In genomic region chr5:120502675-120503143, GRCm38 (mm10) we compare ENCODE assay signal across 8 mouse cellular contexts. TPM values are rescaled to one million over a fixed set of nuclear protein-coding genes. Genes with fewer than 3 reads are reported as not detected.
DNase-seq lines count a peak whose midpoint lies in the region; ATAC-seq and TF ChIP-seq lines count a peak whose summit lies in the region.

No protein-coding gene starts in this region.

- WGBS in heart, postnatal 0 days, result 4% methylated on average over 12 of the region's 12 CpGs
- WGBS in forebrain, embryonic 15.5 days, result 6% methylated on average over 12 of the region's 12 CpGs

- peaks cover 13% of the 10 kb centered on the region for H3K79me2 ChIP-seq in MEL (ENCODE audit: control insufficient read depth, insufficient read depth, low read length, poor library complexity)

- H3K4me2 ChIP-seq in heart, postnatal 0 days (ENCODE audit: low read depth, low read length), result peak overlapping the region; percentile 98
- peak overlapping the region; percentile 94 for H3K4me2 ChIP-seq in forebrain, embryonic 15.5 days (replicated peaks)

- no peak for TF ChIP-seq EP300 in heart, postnatal 0 days (IDR thresholded peaks at IDR 0.05; ENCODE audit: low read depth)
- TF ChIP-seq EP300 in MEL (IDR thresholded peaks at IDR 0.05; ENCODE audit: low read depth in 1 of 2, low read length in 2 of 2), result no peak

- ATAC-seq in heart, postnatal 0 days (ENCODE audit: insufficient read depth, low read depth), result no peak
- ATAC-seq in forebrain, embryonic 15.5 days (replicated peaks), result no peak
- ATAC-seq in megakaryocyte progenitor cell, adult 5-6 weeks (replicated peaks; ENCODE audit: poor library complexity), result peak; percentile 7; the same call in 1 of the 2 replicates

- no peaks in the 10 kb centered on the region for H3K27me3 ChIP-seq in heart, postnatal 0 days (ENCODE audit: control insufficient read depth, insufficient read depth, low read length)
- H3K27me3 ChIP-seq in MEL (ENCODE audit: control insufficient read depth in 1 of 2, insufficient read depth in 2 of 2, low read length in 2 of 2), result no peaks in the 10 kb centered on the region
- H3K27me3 ChIP-seq in forebrain, embryonic 15.5 days, result no peaks in the 10 kb centered on the region

- H3K4me1 ChIP-seq in heart, postnatal 0 days (ENCODE audit: control insufficient read depth, insufficient read depth), result peaks cover 15% of the 10 kb centered on the region
- H3K4me1 ChIP-seq in MEL (ENCODE audit: control insufficient read depth in 1 of 2, insufficient read depth in 2 of 2, low read length in 2 of 2), result peaks cover 0 to 10% of the 10 kb centered on the region in 2 experiments
- peaks cover 19% of the 10 kb centered on the region for H3K4me1 ChIP-seq in forebrain, embryonic 15.5 days

- no peak for TF ChIP-seq RAD21 in MEL (IDR thresholded peaks at IDR 0.05; ENCODE audit: low read depth, low read length)

- peak overlapping the region; percentile 83 for H3K9ac ChIP-seq in heart, postnatal 0 days (replicated peaks; ENCODE audit: low read depth, low read length)
- H3K9ac ChIP-seq in MEL (ENCODE audit: control insufficient read depth, low read depth, low read length, poor library complexity, severe bottlenecking), result peak overlapping the region; percentile 88
- H3K9ac ChIP-seq in forebrain, embryonic 15.5 days (replicated peaks), result peak overlapping the region; percentile 83

- TF ChIP-seq POLR2A in MEL (IDR thresholded peaks at IDR 0.05; ENCODE audit: control insufficient read depth in 1 of 2, insufficient read depth in 1 of 2, low read depth in 1 of 2, low read length in 2 of 2, poor library complexity in 1 of 2), result no peak

- no peak for DNase-seq in heart, postnatal 0 days (ENCODE audit: low spot score)
- DNase-seq in heart, adult 18-20 months, result no peak
- DNase-seq in MEL (ENCODE audit: low read depth, low spot score), result peak; percentile 47
- no peak for DNase-seq in adrenal gland, adult 2 months
- no peak for DNase-seq in thymus, postnatal 14 days
- no peak for DNase-seq in testis, postnatal 10 days (ENCODE audit: low spot score)

- peak overlapping the region; percentile 31 for H3K27ac ChIP-seq in heart, postnatal 0 days (ENCODE audit: low read depth)
- H3K27ac ChIP-seq in MEL (ENCODE audit: control insufficient read depth, low read depth, low read length), result no peak overlapping the region
- no peak overlapping the region for H3K27ac ChIP-seq in forebrain, embryonic 15.5 days (replicated peaks)

- peak overlapping the region; percentile 93 for H3K4me3 ChIP-seq in heart, postnatal 0 days (ENCODE audit: low read depth, low read length)
- H3K4me3 ChIP-seq in MEL (ENCODE audit: control insufficient read depth in 1 of 2, insufficient read depth in 1 of 2, low read depth in 2 of 2, low read length in 2 of 2), result peak overlapping the region; percentile 83 to 98
- peak overlapping the region; percentile 90 for H3K4me3 ChIP-seq in forebrain, embryonic 15.5 days

- no peak for TF ChIP-seq CTCF in heart, postnatal 0 days (IDR thresholded peaks at IDR 0.05; ENCODE audit: low read depth)
- TF ChIP-seq CTCF in MEL (IDR thresholded peaks at IDR 0.05 in 2 of 3, conservative IDR thresholded peaks at IDR 0.05 in 1 of 3; ENCODE audit: control insufficient read depth in 1 of 3, insufficient read depth in 1 of 3, low read depth in 2 of 3, low read length in 3 of 3, poor library complexity in 1 of 3, severe bottlenecking in 1 of 3), result no peak

- H3K9me3 ChIP-seq in heart, postnatal 0 days (replicated peaks; ENCODE audit: control insufficient read depth, low read length), result no peaks in the 10 kb centered on the region
- no peaks in the 10 kb centered on the region for H3K9me3 ChIP-seq in MEL (replicated peaks; ENCODE audit: insufficient read depth, low read length)
- H3K9me3 ChIP-seq in forebrain, embryonic 15.5 days, result no peaks in the 10 kb centered on the region

- H3K36me3 ChIP-seq in heart, postnatal 0 days (replicated peaks; ENCODE audit: control insufficient read depth, insufficient read depth, low read length), result peaks cover 12% of the 10 kb centered on the region; the same call in 1 of the 2 replicates
- peaks cover 0 to 4% of the 10 kb centered on the region in 2 experiments; a peak in 2 of 4 replicates for H3K36me3 ChIP-seq in MEL (ENCODE audit: control insufficient read depth in 1 of 2, insufficient read depth in 2 of 2, low read length in 2 of 2)
- H3K36me3 ChIP-seq in forebrain, embryonic 15.5 days, result no peaks in the 10 kb centered on the region

TF ChIP-seq in MEL, 35 proteins besides CTCF, POLR2A, EP300 and RAD21:
- TF ChIP-seq ZMIZ1 (IDR thresholded peaks at IDR 0.05; ENCODE audit: low read depth, low read length) (no peak), SIN3A (IDR thresholded peaks at IDR 0.05; ENCODE audit: low read length) (0 out of 2 replicates have a peak, but pooled peaks have one; percentile 26)

RNA-seq across cellular contexts. Expression of gene Plbd2, which starts 0.7 kb away (rescaled TPM):
- 38.1 and 38.3 TPM in 2 replicates for total RNA-seq in heart, postnatal 0 days (2014; rRNA removed; ENCODE audit: low replicate concordance)
- polyA plus RNA-seq in heart, postnatal 0 days (2015; fragmentation: Nextera tagmentation; extraction: Ambion mirVana), result 43.9 and 47.2 TPM in 2 replicates
- 10 to 100 TPM; 47.4 to 50.3 TPM for total RNA-seq in heart, adult 18-20 months (2021)
- 9.2 and 10.1 TPM in 2 replicates for total RNA-seq in MEL (2012; rRNA removed)
- 10 to 100 TPM in 1 of 2 experiments, not detected in 1; 30.5 TPM for polyA plus RNA-seq in MEL (2012; ENCODE audit: insufficient read depth in 1 of 2, insufficient read length in 2 of 2, low read depth in 1 of 2, low replicate concordance in 2 of 2, missing spikeins in 1 of 2)
- polyA plus RNA-seq in forebrain, embryonic 15.5 days (2015; fragmentation: Nextera tagmentation; extraction: Ambion mirVana), result 24.0 and 25.6 TPM in 2 replicates
- total RNA-seq in megakaryocyte progenitor cell, adult 5-6 weeks (2015), result 8.3 and 9.8 TPM in 2 replicates
- total RNA-seq in megakaryocyte progenitor cell, adult 5-6 weeks (2017), result 6.9 and 8.7 TPM in 2 replicates
- 10 to 100 TPM; 85.2 to 91.3 TPM for total RNA-seq in adrenal gland, adult 2 months (2021)
- polyA plus RNA-seq in adrenal gland, adult 2 months (2012; rRNA removed), result 70.2 and 92.9 TPM in 2 replicates

RNA-seq across cellular contexts. Expression of gene Slc8b1, which starts 8.3 kb away (rescaled TPM):
- total RNA-seq in heart, postnatal 0 days (2014; rRNA removed; ENCODE audit: low replicate concordance), result 4.2 and 16.0 TPM in 2 replicates
- polyA plus RNA-seq in heart, postnatal 0 days (2015; fragmentation: Nextera tagmentation; extraction: Ambion mirVana), result 3.4 and 3.6 TPM in 2 replicates
- total RNA-seq in heart, adult 18-20 months (2021), result 10 to 100 TPM in 1 of 2 experiments, 1 to 10 TPM in 1; 9.5 to 11.3 TPM
- total RNA-seq in MEL (2012; rRNA removed), result 2.3 and 2.7 TPM in 2 replicates
- polyA plus RNA-seq in MEL (2012; ENCODE audit: insufficient read depth in 1 of 2, insufficient read length in 2 of 2, low read depth in 1 of 2, low replicate concordance in 2 of 2, missing spikeins in 1 of 2), result 1 to 10 TPM in 1 of 2 experiments, not detected in 1; 5.9 TPM
- polyA plus RNA-seq in forebrain, embryonic 15.5 days (2015; fragmentation: Nextera tagmentation; extraction: Ambion mirVana), result 2.2 and 2.4 TPM in 2 replicates
- total RNA-seq in megakaryocyte progenitor cell, adult 5-6 weeks (2015), result 21.1 and 23.5 TPM in 2 replicates
- total RNA-seq in megakaryocyte progenitor cell, adult 5-6 weeks (2017), result 31.8 and 32.5 TPM in 2 replicates
- 10 to 100 TPM; 25.5 to 46.3 TPM for total RNA-seq in adrenal gland, adult 2 months (2021)
- 40.1 and 49.3 TPM in 2 replicates for polyA plus RNA-seq in adrenal gland, adult 2 months (2012; rRNA removed)

RNA-seq across cellular contexts. Expression of gene Sds, which starts 26.4 kb away (rescaled TPM):
- total RNA-seq in heart, postnatal 0 days (2014; rRNA removed; ENCODE audit: low replicate concordance), result not detected in 2 replicates
- not detected in 2 replicates for polyA plus RNA-seq in heart, postnatal 0 days (2015; fragmentation: Nextera tagmentation; extraction: Ambion mirVana)
- total RNA-seq in heart, adult 18-20 months (2021), result 1 to 10 TPM in 1 of 2 experiments, under 1 TPM in 1; 0.87 to 2.4 TPM
- total RNA-seq in MEL (2012; rRNA removed), result not detected in 2 replicates
- polyA plus RNA-seq in MEL (2012; ENCODE audit: insufficient read depth in 1 of 2, insufficient read length in 2 of 2, low read depth in 1 of 2, low replicate concordance in 2 of 2, missing spikeins in 1 of 2), result under 1 TPM in 1 of 2 experiments, not detected in 1; 0.17 TPM
- not detected in 2 replicates for polyA plus RNA-seq in forebrain, embryonic 15.5 days (2015; fragmentation: Nextera tagmentation; extraction: Ambion mirVana)
- total RNA-seq in megakaryocyte progenitor cell, adult 5-6 weeks (2015), result not detected in 2 replicates
- not detected in 2 replicates for total RNA-seq in megakaryocyte progenitor cell, adult 5-6 weeks (2017)
- under 1 TPM in 1 of 2 experiments, not detected in 1; 0.55 TPM for total RNA-seq in adrenal gland, adult 2 months (2021)
- polyA plus RNA-seq in adrenal gland, adult 2 months (2012; rRNA removed), result 1.2 TPM in 1 of 2 replicates, not detected in the other

RNA-seq across cellular contexts. Expression of gene Sdsl, which starts 30.1 kb away (rescaled TPM):
- total RNA-seq in heart, postnatal 0 days (2014; rRNA removed; ENCODE audit: low replicate concordance), result 17.0 and 30.3 TPM in 2 replicates
- 20.7 TPM in 2 replicates for polyA plus RNA-seq in heart, postnatal 0 days (2015; fragmentation: Nextera tagmentation; extraction: Ambion mirVana)
- 1 to 10 TPM; 6.8 to 9.4 TPM for total RNA-seq in heart, adult 18-20 months (2021)
- 8.2 and 12.1 TPM in 2 replicates for total RNA-seq in MEL (2012; rRNA removed)
- 10 to 100 TPM in 1 of 2 experiments, not detected in 1; 21.0 TPM for polyA plus RNA-seq in MEL (2012; ENCODE audit: insufficient read depth in 1 of 2, insufficient read length in 2 of 2, low read depth in 1 of 2, low replicate concordance in 2 of 2, missing spikeins in 1 of 2)
- polyA plus RNA-seq in forebrain, embryonic 15.5 days (2015; fragmentation: Nextera tagmentation; extraction: Ambion mirVana), result 2.3 and 2.6 TPM in 2 replicates
- 1.6 and 7.1 TPM in 2 replicates for total RNA-seq in megakaryocyte progenitor cell, adult 5-6 weeks (2015)
- 3.2 and 9.0 TPM in 2 replicates for total RNA-seq in megakaryocyte progenitor cell, adult 5-6 weeks (2017)
- 10 to 100 TPM; 46.3 to 71.9 TPM for total RNA-seq in adrenal gland, adult 2 months (2021)
- 114 and 115 TPM in 2 replicates for polyA plus RNA-seq in adrenal gland, adult 2 months (2012; rRNA removed)
